Mouse (Mus musculus) gastrocnemius, postnatal 14 days (tissue): Measurements from ENCODE around the gene Olfr825. TPM values are rescaled to one million over a fixed set of nuclear protein-coding genes. Genes with fewer than 3 reads are reported as not detected.
"Not testable (repeated sequence)": the region's sequence is repeated elsewhere in the genome, so short reads cannot be mapped to it uniquely, and the experiment has no call there.

Experiments used
- DNase-seq: peaks from one replicate; pipeline ENCODE4 v3.0.0; 2021; ENCODE audit warnings: mixed read lengths
- intact Hi-C: fragments of 180-260 bp; cut with DNase I; formaldehyde crosslinking; loops from one replicate; pipeline ENCODE4 v1.15.1; 2025; ENCODE audit warnings: low total_unique reads
- long read RNA-seq, 2 experiments: library from polyadenylated mRNA; stranded (forward); transcript quantifications; one replicate each; pipeline ENCODE4 v2.0.0; 2021
- total RNA-seq, 2 experiments: library from RNA; stranded (reverse); gene quantifications; 2 replicates each; pipeline ENCODE4 v1.2.3; 2021

Gene Olfr825
- total RNA-seq, result not detected
- long read RNA-seq, experiment 1, result 0 reads
- long read RNA-seq, experiment 2, result 0 reads

GRCm38 (mm10) chr10:130166666-130167065, at the start of gene Olfr825:
TSS of gene Olfr825 (minus strand) at chr10:130166766.
- intact Hi-C loops, result no loop called here
- DNase-seq, result no peak

DNA sequence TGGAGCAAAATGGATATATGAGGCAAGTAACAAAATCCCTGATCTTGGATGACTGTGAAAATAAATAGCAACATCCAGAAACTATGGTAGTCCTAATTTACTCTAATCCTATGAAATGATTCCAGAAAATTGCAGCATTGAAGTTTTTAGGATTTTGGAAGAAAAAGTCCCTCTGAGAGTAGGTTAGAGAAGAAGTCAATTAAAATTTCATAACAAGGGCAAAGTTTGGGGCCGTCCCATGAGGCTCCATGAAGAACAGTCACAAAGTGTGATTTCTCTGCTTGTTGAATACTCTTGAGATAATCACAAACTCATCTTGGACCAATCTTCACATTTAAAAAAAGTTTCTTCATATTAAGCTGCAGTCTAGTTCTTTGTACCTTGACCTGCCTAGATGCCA, 47.7 kb upstream of the Olfr825 start, which contains the start of gene Olfr827:
Gene Olfr827, minus strand, starts transcription at position 101 of the 400 bp plus-strand sequence.
- no peak for DNase-seq
- intact Hi-C loops, result no loop called here

- intact Hi-C loops, result no loop called here
- DNase-seq, result no peak
These were observed 17.5 kb upstream of the Olfr825 start, which contains the start of gene Olfr826 for GRCm38 (mm10) chr10:130184086-130184485. TSS of gene Olfr826 (minus strand) at chr10:130184186.

DNA sequence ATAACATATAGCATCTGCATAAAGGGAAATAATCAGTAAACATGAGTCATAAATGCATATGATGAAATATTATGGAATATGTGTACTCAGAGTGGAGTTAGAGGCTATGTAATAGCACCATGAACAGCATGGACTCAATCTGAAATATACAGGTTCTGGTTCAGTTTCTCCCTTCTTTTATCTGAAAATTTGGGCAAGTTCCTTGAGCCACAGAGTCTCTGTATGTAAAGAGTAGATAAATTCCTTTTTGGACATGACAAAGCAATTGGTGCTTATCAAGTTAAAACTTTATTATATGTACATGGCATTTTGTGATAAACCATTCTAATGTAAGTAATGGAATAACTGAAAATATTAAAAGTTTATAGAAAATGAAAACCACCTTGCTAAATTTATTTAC, 1.4 kb downstream of the Olfr825 start:
- intact Hi-C loops, result no loop called here
- no peak for DNase-seq

DNA sequence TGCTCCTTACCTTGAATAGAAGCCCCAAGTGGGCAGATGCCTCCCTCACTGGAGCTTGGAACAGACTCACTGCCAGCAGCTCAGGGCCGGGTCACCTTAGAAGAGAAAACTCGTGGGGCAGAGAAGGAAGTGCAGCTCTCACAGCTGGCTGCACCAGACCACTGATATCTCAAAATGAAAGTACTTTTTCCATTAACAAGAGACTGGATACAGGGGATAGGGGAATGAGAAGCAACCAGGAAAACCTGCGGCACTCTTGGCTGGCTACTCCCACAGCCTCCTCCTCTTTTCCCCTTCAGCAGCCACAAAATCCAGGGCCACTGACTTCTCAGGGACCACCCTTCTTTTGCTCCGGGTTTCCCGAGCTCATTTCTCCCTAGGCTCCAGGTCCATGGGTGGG, 22.4 kb downstream of the Olfr825 start:
- intact Hi-C loops, result no loop called here
- no peak for DNase-seq

DNA sequence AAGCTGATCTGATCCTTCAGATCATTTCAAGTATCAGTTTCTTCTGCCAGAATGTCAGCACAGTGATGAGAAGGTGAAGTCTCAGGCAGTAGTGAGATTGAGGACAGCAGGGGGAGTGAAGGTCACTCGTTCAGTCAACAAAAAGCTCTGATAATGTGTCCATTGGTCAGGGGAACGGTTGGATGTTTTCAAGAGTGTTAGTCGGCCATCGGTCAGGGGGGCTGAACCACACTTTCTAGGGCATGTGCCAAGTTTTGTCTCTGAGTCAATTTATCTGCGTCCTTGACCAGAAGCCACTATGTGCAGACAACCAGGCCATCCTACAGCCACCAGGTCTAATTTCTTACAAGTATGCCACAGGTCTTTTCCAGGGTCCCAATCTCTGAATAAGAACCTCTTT, 24.1 kb downstream of the Olfr825 start:
- DNase-seq, intact Hi-C loops: not testable (repeated sequence)

- DNase-seq, result no peak
- intact Hi-C loops, result no loop called here
These were observed 31.8 kb downstream of the Olfr825 start for GRCm38 (mm10) chr10:130134811-130135210.

- DNase-seq, intact Hi-C loops: not testable (repeated sequence)
These were observed 36.7 kb downstream of the Olfr825 start, which contains the start of gene Olfr824 for GRCm38 (mm10) chr10:130129900-130130299. TSS of gene Olfr824 (minus strand) at chr10:130130000.

DNA sequence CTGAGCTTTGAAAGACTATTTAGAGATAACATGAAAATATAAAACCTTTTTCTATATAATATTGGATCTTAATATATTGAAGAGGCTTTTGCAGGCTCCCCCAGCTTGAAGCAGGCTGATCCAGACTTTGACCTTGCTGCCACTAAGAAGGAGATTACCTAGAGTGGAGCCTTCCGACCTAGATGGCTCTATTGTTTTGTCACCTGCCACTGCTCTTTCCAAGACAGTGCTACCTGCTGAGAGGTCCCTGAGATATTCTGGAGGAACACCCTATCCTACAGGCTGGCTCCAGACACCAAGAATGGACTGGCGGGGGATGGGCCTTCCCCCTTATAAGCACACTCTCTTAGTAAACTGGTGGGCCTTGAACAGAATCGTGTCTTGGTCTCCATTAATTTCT, 50.5 kb downstream of the Olfr825 start:
- intact Hi-C loops, DNase-seq: not testable (repeated sequence)

GRCm38 (mm10) chr10:130115283-130115682, 51.3 kb downstream of the Olfr825 start, which contains the start of gene Olfr823:
TSS of gene Olfr823 (minus strand) at chr10:130115383.
- intact Hi-C loops, DNase-seq: not testable (repeated sequence)

Other genes with a start within 250 kb of the Olfr825 start
- not detected for gene Olfr818, start 217.7 kb downstream of the Olfr825 start, total RNA-seq
- not detected for gene Olfr819, start 199.5 kb downstream of the Olfr825 start, total RNA-seq
- not detected for gene Olfr247, start 190.6 kb downstream of the Olfr825 start, total RNA-seq
- not detected for gene Gm10310, start 181.7 kb downstream of the Olfr825 start, total RNA-seq
- not detected for gene Olfr820, start 154.1 kb downstream of the Olfr825 start, total RNA-seq
- not detected for gene Olfr821, start 136.4 kb downstream of the Olfr825 start, total RNA-seq
- not detected for gene Olfr822, start 95.6 kb downstream of the Olfr825 start, total RNA-seq
- gene Olfr823, start 51.4 kb downstream of the Olfr825 start, total RNA-seq, result not detected
- not detected for gene Olfr824, start 36.8 kb downstream of the Olfr825 start, total RNA-seq
- not detected for gene Olfr826, start 17.4 kb upstream of the Olfr825 start, total RNA-seq
- not detected for gene Olfr827, start 47.6 kb upstream of the Olfr825 start, total RNA-seq
- not detected for gene Neurod4, start 113.5 kb upstream of the Olfr825 start, total RNA-seq
- under 1 TPM; 0.53 to 0.55 TPM for gene Tespa1, start 156.1 kb upstream of the Olfr825 start, total RNA-seq
- gene Vmn2r84, start 227.6 kb upstream of the Olfr825 start, total RNA-seq, result not detected